Mouse (Mus musculus): ENCODE measurements around the gene Spryd3. TPM values are rescaled to one million over a fixed set of nuclear protein-coding genes. Genes with fewer than 3 reads are reported as not detected.
A peak's percentile ranks its signal among the peaks of the same experiment; 100 is the strongest.

Spryd3 gene
- polyA plus RNA-seq, 1 experiment from 2014 or later: 50.8 TPM

DNA sequence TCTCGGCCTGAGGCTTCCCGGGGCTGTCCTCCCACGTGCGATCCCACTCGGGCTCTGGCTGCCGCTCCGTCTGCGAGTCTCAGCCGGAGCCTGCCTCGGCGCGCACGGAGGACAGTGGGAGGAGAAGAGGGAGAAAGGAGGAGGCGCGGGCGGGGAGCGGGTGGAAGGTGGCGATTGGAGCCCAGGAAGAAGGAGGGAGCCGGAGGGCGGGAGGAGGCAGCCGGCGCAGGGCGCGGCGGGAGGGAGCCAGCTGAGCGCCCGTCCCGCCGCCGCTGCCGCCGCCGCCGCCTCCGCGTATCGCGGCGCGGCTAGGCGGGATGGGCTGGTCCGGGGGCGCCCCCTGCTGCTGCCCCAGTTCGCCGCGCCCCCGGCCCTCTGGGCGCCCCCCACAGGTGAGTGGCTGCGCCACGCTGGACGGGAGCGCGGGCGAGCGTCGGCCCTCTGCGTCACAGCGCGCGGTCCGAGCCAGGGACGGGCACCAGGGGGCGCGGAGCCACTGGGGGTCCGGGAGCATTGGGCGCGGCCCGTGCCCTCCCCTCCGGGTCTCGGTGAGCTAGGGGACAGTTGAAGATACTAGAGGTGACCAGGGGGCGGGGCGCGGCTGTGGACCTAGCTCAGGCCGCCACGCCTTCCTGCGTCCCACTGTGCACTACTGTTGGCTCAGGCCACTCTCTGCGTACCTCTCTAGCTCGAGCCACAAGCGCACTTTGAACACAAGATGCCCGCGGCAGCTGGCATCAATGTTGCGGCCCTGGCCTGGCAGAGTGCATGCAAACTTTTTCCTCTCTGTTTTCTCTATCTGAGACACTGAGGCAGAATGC, 35.7 kb downstream of the Spryd3 start, which contains the start of gene Tns2:
Gene Tns2, plus strand, starts transcription at position 253 of the 821 bp plus-strand sequence.
- H3K27me3 ChIP-seq: peaks cover 77% of the 10 kb centered on the region
- peak within 1 kb of the TSS; percentile 81 for H3K4me2 ChIP-seq
- peak within 1 kb of the TSS; percentile 74 for H3K9ac ChIP-seq
- peak within 1 kb of the TSS; percentile 82 for H3K27ac ChIP-seq
- H3K4me1 ChIP-seq (replicated peaks): peaks cover 65% of the 10 kb centered on the region
- 2% methylated on average over 42 of the region's 82 CpGs for WGBS
- ATAC-seq (ENCODE audit: low FRiP score): 0 out of 2 replicates have a peak, but pooled peaks have one; percentile 18
- peak within 1 kb of the TSS; percentile 54 for H3K4me3 ChIP-seq
- H3K36me3 ChIP-seq: peaks cover 27% of the 10 kb centered on the region
- H3K9me3 ChIP-seq: no peaks in the 10 kb centered on the region

GRCm38 (mm10) chr15:102099771-102100160, 36.3 kb downstream of the Spryd3 start:
- WGBS: 22% methylated on average over 8 of the region's 8 CpGs
- Histone ChIP-seq H3K36me3 (peaks cover 33% of the 10 kb centered on the region), H3K9me3 (no peaks in the 10 kb centered on the region), H3K4me1 (replicated peaks) (peaks cover 62% of the 10 kb centered on the region), H3K9ac (peak overlapping the region; percentile 74), H3K4me3 (peak overlapping the region; percentile 54), H3K27ac (peak overlapping the region; percentile 82; the same call in 1 of the 2 replicates), H3K4me2 (peak overlapping the region; percentile 81), H3K27me3 (peaks cover 71% of the 10 kb centered on the region)
- no peak for ATAC-seq (ENCODE audit: low FRiP score)

- no peaks in the 10 kb centered on the region for H3K9me3 ChIP-seq
- ATAC-seq (ENCODE audit: low FRiP score): no peak
- WGBS: 44% methylated on average over 5 of the region's 5 CpGs
- peaks cover 66% of the 10 kb centered on the region for H3K27me3 ChIP-seq
- H3K4me2 ChIP-seq: peak overlapping the region; percentile 81; the same call in 1 of the 2 replicates
- H3K4me3 ChIP-seq: peak overlapping the region; percentile 54; the same call in 1 of the 2 replicates
- H3K36me3 ChIP-seq: peaks cover 38% of the 10 kb centered on the region
- no peak overlapping the region for H3K9ac ChIP-seq
- peaks cover 60% of the 10 kb centered on the region for H3K4me1 ChIP-seq (replicated peaks)
- H3K27ac ChIP-seq: no peak overlapping the region
These were observed 36.8 kb downstream of the Spryd3 start for GRCm38 (mm10) chr15:102099260-102099659.

GRCm38 (mm10) chr15:102097991-102098555, 38.0 kb downstream of the Spryd3 start:
- Histone ChIP-seq H3K27ac (no peak overlapping the region), H3K4me2 (no peak overlapping the region), H3K27me3 (peaks cover 54% of the 10 kb centered on the region), H3K4me3 (no peak overlapping the region), H3K4me1 (replicated peaks) (peaks cover 48% of the 10 kb centered on the region), H3K36me3 (peaks cover 50% of the 10 kb centered on the region), H3K9me3 (no peaks in the 10 kb centered on the region), H3K9ac (no peak overlapping the region)
- no peak for ATAC-seq (ENCODE audit: low FRiP score)
- 30% methylated on average over 5 of the region's 5 CpGs for WGBS

GRCm38 (mm10) chr15:102097147-102097915, 38.7 kb downstream of the Spryd3 start:
- WGBS: 79% methylated on average over 8 of the region's 8 CpGs
- Histone ChIP-seq H3K9ac (no peak overlapping the region), H3K27ac (no peak overlapping the region; the same call in 1 of the 2 replicates), H3K4me3 (no peak overlapping the region), H3K4me1 (replicated peaks) (peaks cover 40% of the 10 kb centered on the region), H3K27me3 (peaks cover 47% of the 10 kb centered on the region), H3K4me2 (no peak overlapping the region), H3K9me3 (no peaks in the 10 kb centered on the region), H3K36me3 (peaks cover 58% of the 10 kb centered on the region)
- ATAC-seq (ENCODE audit: low FRiP score): no peak

GRCm38 (mm10) chr15:102094988-102095387, 41.0 kb downstream of the Spryd3 start:
- Histone ChIP-seq H3K9ac (no peak overlapping the region), H3K27me3 (peaks cover 24% of the 10 kb centered on the region), H3K4me1 (replicated peaks) (peaks cover 17% of the 10 kb centered on the region), H3K4me3 (no peak overlapping the region), H3K27ac (no peak overlapping the region), H3K9me3 (no peaks in the 10 kb centered on the region), H3K36me3 (peaks cover 81% of the 10 kb centered on the region), H3K4me2 (no peak overlapping the region)
- no peak for ATAC-seq (ENCODE audit: low FRiP score)
- WGBS: 85% methylated on average over 16 of the region's 16 CpGs

GRCm38 (mm10) chr15:102094157-102094556, 41.9 kb downstream of the Spryd3 start:
- Histone ChIP-seq H3K4me2 (no peak overlapping the region), H3K36me3 (peaks cover 89% of the 10 kb centered on the region), H3K9me3 (no peaks in the 10 kb centered on the region), H3K4me1 (replicated peaks) (peaks cover 9% of the 10 kb centered on the region), H3K27me3 (peaks cover 18% of the 10 kb centered on the region), H3K9ac (no peak overlapping the region), H3K4me3 (no peak overlapping the region), H3K27ac (no peak overlapping the region)
- WGBS: 70% methylated on average over 2 of the region's 2 CpGs
- ATAC-seq (ENCODE audit: low FRiP score): no peak

- no peak overlapping the region for H3K27ac ChIP-seq
- no peak overlapping the region for H3K4me3 ChIP-seq
- H3K27me3 ChIP-seq: peaks cover 1% of the 10 kb centered on the region; the same call in 1 of the 2 replicates
- H3K36me3 ChIP-seq: peaks cover 96% of the 10 kb centered on the region
- no peak for ATAC-seq (ENCODE audit: low FRiP score)
- H3K4me1 ChIP-seq (replicated peaks): no peaks in the 10 kb centered on the region
- H3K9me3 ChIP-seq: no peaks in the 10 kb centered on the region
- no peak overlapping the region for H3K9ac ChIP-seq
- WGBS: 94% methylated on average over 4 of the region's 4 CpGs
- no peak overlapping the region for H3K4me2 ChIP-seq
These were observed 43.8 kb downstream of the Spryd3 start for GRCm38 (mm10) chr15:102092222-102092621.

DNA sequence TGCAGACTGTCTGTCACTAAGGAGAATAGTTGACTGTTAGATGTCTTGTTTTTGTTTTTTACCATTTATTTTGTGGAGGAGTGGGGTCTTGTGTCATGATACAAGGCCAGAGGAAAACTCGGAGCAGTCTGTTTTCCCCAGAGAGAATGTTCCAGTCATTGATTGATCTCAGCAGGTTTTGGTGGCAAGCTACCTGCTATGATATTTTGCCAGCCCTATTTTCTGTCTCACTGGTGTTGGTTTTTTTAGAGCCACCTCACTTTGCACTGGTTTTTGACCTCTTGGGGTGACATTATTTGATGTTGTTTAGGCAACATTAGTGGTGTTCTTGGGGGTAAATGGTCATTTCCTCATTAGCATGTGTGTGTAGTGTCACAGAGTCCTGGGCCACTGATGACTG, 44.3 kb downstream of the Spryd3 start:
- Histone ChIP-seq H3K9me3 (no peaks in the 10 kb centered on the region), H3K27me3 (no peaks in the 10 kb centered on the region), H3K9ac (no peak overlapping the region), H3K36me3 (peaks cover 99% of the 10 kb centered on the region), H3K27ac (no peak overlapping the region), H3K4me1 (replicated peaks) (no peaks in the 10 kb centered on the region), H3K4me3 (no peak overlapping the region), H3K4me2 (no peak overlapping the region)
- 87% methylated on average over 1 of the region's 1 CpGs for WGBS
- ATAC-seq (ENCODE audit: low FRiP score): no peak

GRCm38 (mm10) chr15:102091063-102091679, 44.9 kb downstream of the Spryd3 start:
- no peak overlapping the region for H3K27ac ChIP-seq
- no peak for ATAC-seq (ENCODE audit: low FRiP score)
- no peak overlapping the region for H3K9ac ChIP-seq
- no peaks in the 10 kb centered on the region for H3K9me3 ChIP-seq
- no peak overlapping the region for H3K4me2 ChIP-seq
- no peaks in the 10 kb centered on the region for H3K4me1 ChIP-seq (replicated peaks)
- 91% methylated on average over 12 of the region's 12 CpGs for WGBS
- H3K36me3 ChIP-seq: peaks cover 98% of the 10 kb centered on the region
- H3K4me3 ChIP-seq: no peak overlapping the region
- no peaks in the 10 kb centered on the region for H3K27me3 ChIP-seq

GRCm38 (mm10) chr15:102089914-102090585, 46.0 kb downstream of the Spryd3 start:
- Histone ChIP-seq H3K4me3 (no peak overlapping the region), H3K27ac (no peak overlapping the region), H3K27me3 (no peaks in the 10 kb centered on the region), H3K9ac (no peak overlapping the region), H3K4me1 (replicated peaks) (no peaks in the 10 kb centered on the region), H3K36me3 (peaks cover 98% of the 10 kb centered on the region), H3K4me2 (no peak overlapping the region), H3K9me3 (no peaks in the 10 kb centered on the region)
- ATAC-seq (ENCODE audit: low FRiP score): no peak
- WGBS: 92% methylated on average over 12 of the region's 12 CpGs
